Mouse (Mus musculus) liver, embryonic 11.5 days (tissue): ENCODE results near the gene Ralgapa2. TPM values are rescaled to one million over a fixed set of nuclear protein-coding genes. Genes with fewer than 3 reads are reported as not detected.

Source experiments
- ATAC-seq: fragments of 200-750 bp; cut with Nextera tagmentation; replicated peaks from 2 replicates; pipeline ENCODE4 v1.8.0; 2017; ENCODE audit warnings: moderate number of reproducible peaks, mild to moderate bottlenecking, moderate TSS enrichment, moderate library complexity; ENCODE audit not compliant: low FRiP score
- DNase-seq: peaks from one replicate; pipeline ENCODE4 v3.0.0-alpha.2; 2017; ENCODE audit warnings: low spot score
- H3K27ac ChIP-seq: fragments of 300-500 bp; sonication (generic); 2 replicates; pipeline ENCODE4 v1.5.1; 2014; ENCODE audit warnings: mild to moderate bottlenecking, low read depth, low read length, control low read depth
- H3K27me3 ChIP-seq: fragments of 300-500 bp; sonication (generic); replicated peaks from 2 replicates; pipeline ENCODE4 v1.6.1; 2014; ENCODE audit warnings: low read length, mixed read lengths; ENCODE audit not compliant: control insufficient read depth, insufficient read depth
- H3K36me3 ChIP-seq: fragments of 300-500 bp; sonication (generic); 2 replicates; pipeline ENCODE4 v1.6.1; 2014; ENCODE audit warnings: mild to moderate bottlenecking, low read length, moderate library complexity, mixed read lengths; ENCODE audit not compliant: control insufficient read depth, insufficient read depth
- H3K4me1 ChIP-seq: fragments of 300-500 bp; sonication (generic); replicated peaks from 2 replicates; pipeline ENCODE4 v1.6.1; 2014; ENCODE audit warnings: low read length, mixed read lengths; ENCODE audit not compliant: control insufficient read depth, insufficient read depth
- H3K4me2 ChIP-seq: fragments of 300-500 bp; sonication (generic); 2 replicates; pipeline ENCODE4 v1.6.1; 2014; ENCODE audit warnings: mild to moderate bottlenecking, control low read depth, moderate library complexity
- H3K4me3 ChIP-seq: fragments of 300-500 bp; sonication (generic); 2 replicates; pipeline ENCODE4 v1.5.1; 2014; ENCODE audit warnings: low read depth, low read length, control low read depth
- H3K9ac ChIP-seq: fragments of 300-500 bp; sonication (generic); 2 replicates; pipeline ENCODE4 v1.6.1; 2014; ENCODE audit warnings: low read depth, low read length, control low read depth
- H3K9me3 ChIP-seq: fragments of 300-500 bp; sonication (generic); 2 replicates; pipeline ENCODE4 v1.6.1; 2016; ENCODE audit warnings: low read length, inconsistent platforms, mixed read lengths; ENCODE audit not compliant: control insufficient read depth
- WGBS: fragments of 180-500 bp; shearing (Covaris S2); extraction: QIAGEN DNeasy Blood & Tissue Kit; methylation state at CpG from one replicate; pipeline ENCODE4 v1.1.7; 2014; 5-methylcytosine and 5-hydroxymethylcytosine counted together
- polyA plus RNA-seq: library from polyadenylated mRNA; unstranded; fragments of >200 nt; fragmentation: Nextera tagmentation; extraction: Ambion mirVana; gene quantifications from 2 replicates; pipeline ENCODE4 v1.2.1, GENCODE M21; 2014

Ralgapa2 gene
- polyA plus RNA-seq, 1 experiment from 2014 or later = 13.0 TPM

GRCm38 (mm10) chr2:146376293-146376692 is 135.9 kb downstream of the Ralgapa2 start:
- no peak for DNase-seq
- H3K36me3 ChIP-seq = no peaks in the 10 kb centered on the region; the same call in 1 of the 2 replicates
- no peak overlapping the region for H3K27ac ChIP-seq
- 77% methylated on average over 5 of the region's 5 CpGs for WGBS
- H3K27me3 ChIP-seq = no peaks in the 10 kb centered on the region
- no peaks in the 10 kb centered on the region for H3K9me3 ChIP-seq
- H3K4me3 ChIP-seq = no peak overlapping the region
- no peaks in the 10 kb centered on the region for H3K4me1 ChIP-seq
- no peak overlapping the region for H3K9ac ChIP-seq
- no peak for ATAC-seq
- H3K4me2 ChIP-seq = no peak overlapping the region

- DNase-seq (no peak), ATAC-seq (no peak)
- H3K27me3 ChIP-seq = no peaks in the 10 kb centered on the region
- no peak overlapping the region for H3K4me3 ChIP-seq
- WGBS = 78% methylated on average over 12 of the region's 12 CpGs
- H3K9ac ChIP-seq = no peak overlapping the region
- no peaks in the 10 kb centered on the region; the same call in 1 of the 2 replicates for H3K36me3 ChIP-seq
- H3K4me2 ChIP-seq = no peak overlapping the region
- no peaks in the 10 kb centered on the region for H3K4me1 ChIP-seq
- no peaks in the 10 kb centered on the region for H3K9me3 ChIP-seq
- H3K27ac ChIP-seq = no peak overlapping the region
Observed at GRCm38 (mm10) chr2:146366098-146366497, 146.0 kb downstream of the Ralgapa2 start.

GRCm38 (mm10) chr2:146365368-146365983 is 146.7 kb downstream of the Ralgapa2 start:
- Histone ChIP-seq H3K27ac (no peak overlapping the region), H3K9me3 (no peaks in the 10 kb centered on the region), H3K4me1 (no peaks in the 10 kb centered on the region), H3K4me2 (no peak overlapping the region), H3K36me3 (no peaks in the 10 kb centered on the region; the same call in 1 of the 2 replicates), H3K27me3 (no peaks in the 10 kb centered on the region), H3K9ac (no peak overlapping the region), H3K4me3 (no peak overlapping the region)
- DNase-seq = no peak
- 58% methylated on average over 11 of the region's 11 CpGs for WGBS
- ATAC-seq = no peak

GRCm38 (mm10) chr2:146363483-146363882 is 148.7 kb downstream of the Ralgapa2 start:
- Histone ChIP-seq H3K4me1 (no peaks in the 10 kb centered on the region), H3K27me3 (no peaks in the 10 kb centered on the region), H3K27ac (no peak overlapping the region), H3K9ac (no peak overlapping the region), H3K4me3 (no peak overlapping the region), H3K36me3 (no peaks in the 10 kb centered on the region; the same call in 1 of the 2 replicates), H3K9me3 (no peaks in the 10 kb centered on the region), H3K4me2 (no peak overlapping the region)
- no peak for DNase-seq
- no peak for ATAC-seq
- 82% methylated on average over 2 of the region's 2 CpGs for WGBS

GRCm38 (mm10) chr2:146362932-146363331 is 149.2 kb downstream of the Ralgapa2 start:
- ATAC-seq (no peak), DNase-seq (no peak)
- WGBS = 77% methylated on average over 1 of the region's 1 CpGs
- H3K27ac ChIP-seq = no peak overlapping the region
- no peak overlapping the region for H3K4me3 ChIP-seq
- H3K9ac ChIP-seq = no peak overlapping the region
- H3K36me3 ChIP-seq = no peaks in the 10 kb centered on the region; the same call in 1 of the 2 replicates
- no peak overlapping the region for H3K4me2 ChIP-seq
- no peaks in the 10 kb centered on the region for H3K9me3 ChIP-seq
- H3K4me1 ChIP-seq = no peaks in the 10 kb centered on the region
- no peaks in the 10 kb centered on the region for H3K27me3 ChIP-seq

DNA sequence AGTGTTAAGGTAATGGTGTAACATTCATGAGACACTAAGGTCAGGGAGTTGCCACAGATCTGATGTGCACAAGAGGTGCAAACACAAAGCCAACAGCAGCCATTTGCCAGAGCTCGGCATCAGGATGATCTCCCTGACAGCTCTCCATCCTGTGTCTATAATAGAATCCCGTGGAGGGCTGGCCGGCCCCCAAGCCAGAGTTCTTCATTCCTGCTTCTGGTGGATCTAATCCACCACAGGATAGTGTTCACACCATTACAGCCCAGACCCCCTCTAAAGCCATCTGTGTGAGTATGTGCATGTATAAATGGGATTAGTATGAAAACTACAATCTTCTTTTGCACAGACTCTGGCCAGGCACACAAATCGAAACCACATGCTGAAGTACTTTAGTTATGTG is 150.2 kb downstream of the Ralgapa2 start:
- H3K4me1 ChIP-seq = no peaks in the 10 kb centered on the region
- 78% methylated on average over 4 of the region's 4 CpGs for WGBS
- DNase-seq (no peak), ATAC-seq (no peak)
- H3K4me2 ChIP-seq = no peak overlapping the region
- H3K36me3 ChIP-seq = no peaks in the 10 kb centered on the region; the same call in 1 of the 2 replicates
- H3K9ac ChIP-seq = no peak overlapping the region
- H3K27ac ChIP-seq = no peak overlapping the region
- H3K4me3 ChIP-seq = no peak overlapping the region
- H3K27me3 ChIP-seq = no peaks in the 10 kb centered on the region
- no peaks in the 10 kb centered on the region for H3K9me3 ChIP-seq

DNA sequence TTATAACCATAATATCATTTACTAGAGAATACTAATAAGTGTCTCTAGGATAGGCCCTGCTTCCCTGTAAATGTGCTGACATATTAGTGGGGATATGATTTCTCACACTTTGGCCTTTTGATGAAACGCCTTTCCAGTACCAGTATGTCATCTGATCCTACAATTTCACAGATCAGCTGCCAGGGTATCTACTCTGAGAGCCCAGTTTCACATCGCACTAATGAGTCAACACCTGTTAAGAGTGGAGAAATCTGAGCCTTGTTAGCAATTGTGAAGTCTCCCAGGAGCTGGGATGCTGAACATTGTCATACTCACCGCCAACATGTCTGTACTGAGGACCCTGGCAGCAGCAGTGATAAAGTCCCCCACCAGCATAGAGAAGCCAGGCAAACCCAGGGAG is 151.1 kb downstream of the Ralgapa2 start:
- ATAC-seq (no peak), DNase-seq (no peak)
- H3K27ac ChIP-seq = no peak overlapping the region
- H3K36me3 ChIP-seq = no peaks in the 10 kb centered on the region; the same call in 1 of the 2 replicates
- H3K27me3 ChIP-seq = no peaks in the 10 kb centered on the region
- WGBS = 87% methylated on average over 3 of the region's 3 CpGs
- no peaks in the 10 kb centered on the region for H3K9me3 ChIP-seq
- no peak overlapping the region for H3K4me2 ChIP-seq
- no peak overlapping the region for H3K4me3 ChIP-seq
- H3K9ac ChIP-seq = no peak overlapping the region
- H3K4me1 ChIP-seq = no peaks in the 10 kb centered on the region

GRCm38 (mm10) chr2:146359676-146360075 is 152.5 kb downstream of the Ralgapa2 start:
- DNase-seq (no peak), ATAC-seq (no peak)
- no peaks in the 10 kb centered on the region; the same call in 1 of the 2 replicates for H3K36me3 ChIP-seq
- H3K27ac ChIP-seq = no peak overlapping the region
- no peaks in the 10 kb centered on the region for H3K4me1 ChIP-seq
- WGBS = 79% methylated on average over 2 of the region's 2 CpGs
- H3K27me3 ChIP-seq = no peaks in the 10 kb centered on the region
- no peaks in the 10 kb centered on the region for H3K9me3 ChIP-seq
- H3K4me3 ChIP-seq = no peak overlapping the region
- H3K4me2 ChIP-seq = no peak overlapping the region
- no peak overlapping the region for H3K9ac ChIP-seq

GRCm38 (mm10) chr2:146356524-146356923 is 155.6 kb downstream of the Ralgapa2 start:
- ATAC-seq (no peak), DNase-seq (no peak)
- H3K27ac ChIP-seq = no peak overlapping the region
- no peaks in the 10 kb centered on the region for H3K36me3 ChIP-seq
- 78% methylated on average over 6 of the region's 6 CpGs for WGBS
- no peaks in the 10 kb centered on the region for H3K27me3 ChIP-seq
- H3K9me3 ChIP-seq = no peaks in the 10 kb centered on the region
- no peak overlapping the region for H3K4me2 ChIP-seq
- no peak overlapping the region for H3K9ac ChIP-seq
- H3K4me1 ChIP-seq = no peaks in the 10 kb centered on the region
- H3K4me3 ChIP-seq = no peak overlapping the region
